Mouse (Mus musculus) stomach, embryonic 14.5 days (tissue): Measurements from ENCODE around the gene Rabggtb. TPM values are rescaled to one million over a fixed set of nuclear protein-coding genes. Genes with fewer than 3 reads are reported as not detected.
"Not testable (repeated sequence)": the region's sequence is repeated elsewhere in the genome, so short reads cannot be mapped to it uniquely, and the experiment has no call there.

Experiments used
- ATAC-seq: fragments of 200-750 bp; cut with Nextera tagmentation; 2 replicates; pipeline ENCODE4 v1.8.0; 2017; ENCODE audit warnings: low read depth, moderate TSS enrichment; ENCODE audit not compliant: insufficient number of reproducible peaks, insufficient read depth, low FRiP score
- H3K27ac ChIP-seq: fragments of 300-500 bp; sonication (generic); 2 replicates; pipeline ENCODE4 v1.5.1; 2014; ENCODE audit warnings: mild to moderate bottlenecking, low read length, moderate library complexity, mixed read lengths
- H3K27me3 ChIP-seq: fragments of 300-500 bp; sonication (generic); 2 replicates; pipeline ENCODE4 v1.6.1; 2014; ENCODE audit warnings: low read length, control low read depth, mixed read lengths; ENCODE audit not compliant: control insufficient read depth, insufficient read depth
- H3K36me3 ChIP-seq: fragments of 300-500 bp; sonication (generic); 2 replicates; pipeline ENCODE4 v1.6.1; 2014; ENCODE audit warnings: mild to moderate bottlenecking, control low read depth, low read length, moderate library complexity, mixed read lengths; ENCODE audit not compliant: control insufficient read depth, insufficient read depth
- H3K4me1 ChIP-seq: fragments of 300-500 bp; sonication (generic); 2 replicates; pipeline ENCODE4 v1.6.1; 2014; ENCODE audit warnings: low read length, control low read depth, mixed read lengths; ENCODE audit not compliant: control insufficient read depth, insufficient read depth
- H3K4me2 ChIP-seq: fragments of 300-500 bp; sonication (generic); replicated peaks from 2 replicates; pipeline ENCODE4 v1.6.1; 2014; ENCODE audit warnings: low read depth, low read length, control low read depth
- H3K4me3 ChIP-seq: fragments of 300-500 bp; sonication (generic); 2 replicates; pipeline ENCODE4 v1.5.1; 2014; ENCODE audit warnings: low read depth, low read length, control low read depth
- H3K9ac ChIP-seq: fragments of 300-500 bp; sonication (generic); replicated peaks from 2 replicates; pipeline ENCODE4 v1.6.1; 2014; ENCODE audit warnings: low read depth, mild to moderate bottlenecking, control low read depth, low read length, moderate library complexity, mixed read lengths
- H3K9me3 ChIP-seq: fragments of 300-500 bp; sonication (generic); 2 replicates; pipeline ENCODE4 v1.6.1; 2016; ENCODE audit warnings: low read depth, low read length, control low read depth; ENCODE audit not compliant: control insufficient read depth
- WGBS: fragments of 180-500 bp; shearing (Covaris S2); extraction: QIAGEN DNeasy Blood & Tissue Kit; methylation state at CpG from one replicate; pipeline ENCODE4 v1.1.7; 2014; 5-methylcytosine and 5-hydroxymethylcytosine counted together
- polyA plus RNA-seq: library from polyadenylated mRNA; unstranded; fragments of >200 nt; fragmentation: Nextera tagmentation; extraction: Ambion mirVana; gene quantifications from 2 replicates; pipeline ENCODE4 v1.2.1, GENCODE M21; 2014

The Rabggtb gene
- polyA plus RNA-seq, 1 experiment from 2014 or later = 51.2 TPM

- not testable (repeated sequence) for H3K4me3 ChIP-seq, H3K4me2 ChIP-seq, H3K36me3 ChIP-seq, H3K9ac ChIP-seq, H3K27me3 ChIP-seq, H3K4me1 ChIP-seq, ATAC-seq, H3K27ac ChIP-seq, H3K9me3 ChIP-seq
- 83% methylated on average over 8 of the region's 8 CpGs for WGBS
Observed at GRCm38 (mm10) chr3:153860392-153860791, 52.4 kb downstream of the Rabggtb start.

DNA sequence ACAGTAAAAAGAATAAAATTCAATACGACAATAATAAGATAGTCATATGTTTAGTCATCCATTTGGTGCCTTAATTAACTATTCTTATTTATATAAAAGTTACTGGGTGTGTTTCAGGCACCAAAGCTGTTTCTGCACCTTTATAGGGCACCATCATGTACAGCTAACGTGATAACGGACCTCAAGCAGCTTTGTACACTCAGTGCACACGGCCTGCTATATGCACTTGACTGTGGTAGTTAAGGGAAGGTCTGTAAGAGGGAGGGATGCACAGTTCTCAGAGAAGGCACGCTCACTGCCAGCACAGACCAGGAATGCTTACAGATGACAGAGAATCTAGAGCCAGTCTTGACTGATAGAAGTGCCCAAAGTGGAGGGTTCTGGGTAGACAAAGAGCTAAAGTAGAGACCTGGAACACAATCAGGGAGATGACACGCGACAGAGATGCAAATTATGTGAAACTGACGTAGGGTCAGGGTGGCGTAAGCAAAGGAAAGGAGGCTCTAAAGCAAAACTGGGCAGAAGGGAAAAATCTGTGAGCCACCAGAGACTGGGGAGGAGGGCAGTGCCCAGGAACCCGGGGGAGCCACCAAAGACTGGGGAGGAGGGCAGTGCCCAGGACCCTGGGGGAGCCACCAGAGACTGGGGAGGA is 54.3 kb downstream of the Rabggtb start:
- 83% methylated on average over 10 of the region's 10 CpGs for WGBS
- no peak overlapping the region for H3K4me3 ChIP-seq
- H3K4me2 ChIP-seq = no peak overlapping the region

More for the DNA sequence above, 54.3 kb downstream of the Rabggtb start:
- no peak for ATAC-seq
- Histone ChIP-seq H3K36me3 (no peaks in the 10 kb centered on the region), H3K9me3 (no peaks in the 10 kb centered on the region), H3K27ac (no peak overlapping the region), H3K27me3 (no peaks in the 10 kb centered on the region), H3K4me1 (no peaks in the 10 kb centered on the region), H3K9ac (no peak overlapping the region)

Other genes starting within 250 kb of the Rabggtb start
- 46.6 and 51.6 TPM in 2 replicates for gene St6galnac3, start 187.8 kb downstream of the Rabggtb start, polyA plus RNA-seq
- gene Asb17, start 68.8 kb downstream of the Rabggtb start, polyA plus RNA-seq = 0.72 TPM in 1 of 2 replicates, not detected in the other
- gene Msh4, start 6.9 kb downstream of the Rabggtb start, polyA plus RNA-seq = 0.07 and 0.22 TPM in 2 replicates
- 73.6 and 76.7 TPM in 2 replicates for gene Acadm, start 31.6 kb upstream of the Rabggtb start, polyA plus RNA-seq
- 1.6 and 1.8 TPM in 2 replicates for gene Slc44a5, start 60.4 kb upstream of the Rabggtb start, polyA plus RNA-seq